ENCODE assay signal across 8 mouse cellular contexts in the genomic region with DNA sequence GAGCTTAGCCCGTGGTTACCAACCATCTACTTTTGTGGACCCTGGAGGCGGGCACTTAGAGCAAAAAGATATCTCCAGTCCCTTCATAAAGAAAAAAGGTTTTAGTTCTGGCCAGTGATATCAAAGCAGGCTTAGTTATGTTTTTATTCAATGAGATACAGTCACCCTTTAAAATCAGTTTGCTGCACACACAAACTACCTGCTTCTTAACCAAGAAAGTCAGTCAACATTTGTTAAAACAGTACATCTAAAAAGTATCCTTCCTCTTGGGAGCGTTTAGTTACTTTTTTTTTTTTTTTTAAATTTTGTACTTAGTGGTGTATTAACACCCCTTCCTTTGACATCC. TPM values are rescaled to one million over a fixed set of nuclear protein-coding genes. Genes with fewer than 3 reads are reported as not detected.
DNase-seq lines count a peak whose midpoint lies in the region; ATAC-seq and TF ChIP-seq lines count a peak whose summit lies in the region.

No protein-coding gene starts in this region.

- H3K4me1 ChIP-seq in kidney, adult 2 months (ENCODE audit: control insufficient read depth, insufficient read depth, low read length), result peaks cover 10% of the 10 kb centered on the region
- H3K4me1 ChIP-seq in bone marrow macrophage, adult 2 months (ENCODE audit: control insufficient read depth, insufficient read depth, low read length), result peaks cover 29% of the 10 kb centered on the region
- H3K4me1 ChIP-seq in hindbrain, embryonic 14.5 days (replicated peaks; ENCODE audit: control insufficient read depth, insufficient read depth, low read length), result peaks cover 16% of the 10 kb centered on the region
- peaks cover 20% of the 10 kb centered on the region for H3K4me1 ChIP-seq in midbrain, embryonic 14.5 days (ENCODE audit: control insufficient read depth, insufficient read depth, low read length)

- TF ChIP-seq POLR2A in kidney, adult 2 months (IDR thresholded peaks at IDR 0.05; ENCODE audit: low read depth, low read length), result no peak
- TF ChIP-seq POLR2A in bone marrow macrophage, adult 2 months (IDR thresholded peaks at IDR 0.05; ENCODE audit: borderline replicate concordance, low read depth, low read length), result no peak

- peak overlapping the region; percentile 97 for H3K4me3 ChIP-seq in kidney, adult 2 months (ENCODE audit: insufficient read depth, low read depth, low read length)
- peak overlapping the region; percentile 98 for H3K4me3 ChIP-seq in bone marrow macrophage, adult 2 months (ENCODE audit: insufficient read depth, low read length)
- peak overlapping the region; percentile 74 for H3K4me3 ChIP-seq in hindbrain, embryonic 14.5 days (replicated peaks; ENCODE audit: low read length)
- H3K4me3 ChIP-seq in midbrain, embryonic 14.5 days (replicated peaks; ENCODE audit: low read depth, low read length), result peak overlapping the region; percentile 100

- peak overlapping the region; percentile 59 for H3K4me2 ChIP-seq in hindbrain, embryonic 14.5 days (replicated peaks)
- H3K4me2 ChIP-seq in midbrain, embryonic 14.5 days (ENCODE audit: low read length), result peak overlapping the region; percentile 62

- peak overlapping the region; percentile 98 for H3K9ac ChIP-seq in hindbrain, embryonic 14.5 days
- H3K9ac ChIP-seq in midbrain, embryonic 14.5 days (replicated peaks; ENCODE audit: low read length), result peak overlapping the region; percentile 100

- no peak for TF ChIP-seq CTCF in kidney, adult 2 months (conservative IDR thresholded peaks at IDR 0.05; ENCODE audit: insufficient read depth, insufficient read length, low read depth, low read length)
- TF ChIP-seq CTCF in bone marrow macrophage, adult 2 months (IDR thresholded peaks at IDR 0.05; ENCODE audit: low read depth, low read length), result no peak

- H3K9me3 ChIP-seq in hindbrain, embryonic 14.5 days (ENCODE audit: control insufficient read depth, low read length), result no peaks in the 10 kb centered on the region
- no peaks in the 10 kb centered on the region for H3K9me3 ChIP-seq in midbrain, embryonic 14.5 days (ENCODE audit: control insufficient read depth, low read length)

- H3K27me3 ChIP-seq in kidney, adult 2 months (replicated peaks; ENCODE audit: control insufficient read depth, insufficient read depth, low read length), result no peaks in the 10 kb centered on the region; the same call in 1 of the 2 replicates
- H3K27me3 ChIP-seq in hindbrain, embryonic 14.5 days (ENCODE audit: control insufficient read depth, insufficient read depth, low read length), result no peaks in the 10 kb centered on the region
- no peaks in the 10 kb centered on the region for H3K27me3 ChIP-seq in midbrain, embryonic 14.5 days (ENCODE audit: control insufficient read depth, insufficient read depth, low read length)

- no peaks in the 10 kb centered on the region for H3K36me3 ChIP-seq in kidney, adult 2 months (ENCODE audit: control insufficient read depth, insufficient read depth, low read length)
- peaks cover 4% of the 10 kb centered on the region; the same call in 1 of the 2 replicates for H3K36me3 ChIP-seq in hindbrain, embryonic 14.5 days (replicated peaks; ENCODE audit: control insufficient read depth, insufficient read depth)
- peaks cover under 1% of the 10 kb centered on the region; the same call in 1 of the 2 replicates for H3K36me3 ChIP-seq in midbrain, embryonic 14.5 days (ENCODE audit: control insufficient read depth, insufficient read depth, low read length)

- ATAC-seq in hindbrain, embryonic 14.5 days (ENCODE audit: low FRiP score), result no peak
- no peak for ATAC-seq in midbrain, embryonic 14.5 days (ENCODE audit: low FRiP score, low TSS enrichment)

- H3K27ac ChIP-seq in kidney, adult 2 months (ENCODE audit: insufficient read depth, low read depth, low read length), result peak overlapping the region; percentile 100
- H3K27ac ChIP-seq in bone marrow macrophage, adult 2 months (ENCODE audit: insufficient read depth, low read depth, low read length), result peak overlapping the region; percentile 100
- peak overlapping the region; percentile 100 for H3K27ac ChIP-seq in hindbrain, embryonic 14.5 days
- H3K27ac ChIP-seq in midbrain, embryonic 14.5 days (replicated peaks; ENCODE audit: low read depth, low read length), result peak overlapping the region; percentile 100

- no peak for DNase-seq in kidney, adult 2 months
- DNase-seq in kidney, adult 18-20 months, result no peak
- no peak for DNase-seq in hindbrain, embryonic 14.5 days (ENCODE audit: low spot score)
- DNase-seq in midbrain, embryonic 14.5 days, result no peak
- DNase-seq in right cerebral cortex, adult 18-20 months, result no peak
- DNase-seq in B cell, adult 2 months, result no peak
- no peak for DNase-seq in testis, postnatal 14 days (ENCODE audit: low spot score)

- WGBS in kidney, adult 2 months, result 3% methylated on average over 3 of the region's 3 CpGs
- WGBS in hindbrain, embryonic 14.5 days, result 10% methylated on average over 3 of the region's 3 CpGs
- WGBS in midbrain, embryonic 14.5 days, result 15% methylated on average over 3 of the region's 3 CpGs

RNA-seq across cellular contexts. Expression of gene Sp3, which starts 0.8 kb away (rescaled TPM):
- 13.5 and 13.7 TPM in 2 replicates for polyA plus RNA-seq in kidney, adult 2 months (2012; rRNA removed)
- polyA plus RNA-seq in bone marrow macrophage, adult 2 months (2012; ENCODE audit: insufficient read depth, insufficient read length, missing spikeins), result 65.5 and 72.8 TPM in 2 replicates
- 47.2 and 47.4 TPM in 2 replicates for polyA plus RNA-seq in hindbrain, embryonic 14.5 days (2014; fragmentation: Nextera tagmentation; extraction: Ambion mirVana)
- polyA plus RNA-seq in midbrain, embryonic 14.5 days (2014; fragmentation: Nextera tagmentation; extraction: Ambion mirVana), result 43.5 and 61.5 TPM in 2 replicates

RNA-seq across cellular contexts. Expression of gene Gm11084, which starts 5.5 kb away (rescaled TPM):
- not detected in 2 replicates for polyA plus RNA-seq in kidney, adult 2 months (2012; rRNA removed)
- polyA plus RNA-seq in bone marrow macrophage, adult 2 months (2012; ENCODE audit: insufficient read depth, insufficient read length, missing spikeins), result not detected in 2 replicates
- polyA plus RNA-seq in hindbrain, embryonic 14.5 days (2014; fragmentation: Nextera tagmentation; extraction: Ambion mirVana), result not detected in 2 replicates
- not detected in 2 replicates for polyA plus RNA-seq in midbrain, embryonic 14.5 days (2014; fragmentation: Nextera tagmentation; extraction: Ambion mirVana)
